Mouse (Mus musculus) cerebellum, postnatal 36 days (tissue): Measurements from ENCODE around the gene Stpg4.

Experiments used
- DNase-seq, 2 experiments: peaks; one replicate each; pipeline ENCODE4 v3.0.0; 2021 to 2022; ENCODE audit warnings: mixed read lengths in 2 of 2

The Stpg4 gene

GRCm38 (mm10) chr17:87378354-87379159 lies 49.0 kb downstream of the Stpg4 start:
- no peak for DNase-seq

- no peak for DNase-seq
Measured at GRCm38 (mm10) chr17:87377536-87377935, 50.0 kb downstream of the Stpg4 start.

- DNase-seq = no peak
Measured at GRCm38 (mm10) chr17:87376831-87377471, 50.6 kb downstream of the Stpg4 start.

GRCm38 (mm10) chr17:87375941-87376511 lies 51.5 kb downstream of the Stpg4 start:
- no peak for DNase-seq

GRCm38 (mm10) chr17:87373327-87373726 lies 54.2 kb downstream of the Stpg4 start:
- DNase-seq = no peak

- DNase-seq = no peak
Measured at GRCm38 (mm10) chr17:87372189-87372588, 55.4 kb downstream of the Stpg4 start.

- DNase-seq = no peak
Measured at GRCm38 (mm10) chr17:87369270-87369759, 58.2 kb downstream of the Stpg4 start.

GRCm38 (mm10) chr17:87368481-87368880 lies 59.1 kb downstream of the Stpg4 start:
- no peak for DNase-seq

GRCm38 (mm10) chr17:87367640-87368039 lies 59.9 kb downstream of the Stpg4 start:
- peak in 1 of 2 experiments; percentile 41 for DNase-seq

GRCm38 (mm10) chr17:87367228-87367627 lies 60.3 kb downstream of the Stpg4 start:
- no peak for DNase-seq

- DNase-seq = no peak
Measured at GRCm38 (mm10) chr17:87366520-87366919, 61.0 kb downstream of the Stpg4 start.

- no peak for DNase-seq
Measured at GRCm38 (mm10) chr17:87365268-87365667, 62.3 kb downstream of the Stpg4 start.

GRCm38 (mm10) chr17:87364108-87364507 lies 63.4 kb downstream of the Stpg4 start:
- no peak for DNase-seq

- peak in 1 of 2 experiments; percentile 24 for DNase-seq
Measured at GRCm38 (mm10) chr17:87361132-87361531, 66.4 kb downstream of the Stpg4 start.

- DNase-seq = no peak
Measured at GRCm38 (mm10) chr17:87357506-87357905, 70.0 kb downstream of the Stpg4 start.

GRCm38 (mm10) chr17:87356261-87356660 lies 71.3 kb downstream of the Stpg4 start:
- DNase-seq = no peak

- DNase-seq = no peak
Measured at GRCm38 (mm10) chr17:87355456-87355855, 72.1 kb downstream of the Stpg4 start.

- no peak for DNase-seq
Measured at GRCm38 (mm10) chr17:87353745-87354320, 73.7 kb downstream of the Stpg4 start.

GRCm38 (mm10) chr17:87352898-87353225 lies 74.7 kb downstream of the Stpg4 start:
- no peak for DNase-seq

- peak in 1 of 2 experiments; percentile 27 for DNase-seq
Measured at GRCm38 (mm10) chr17:87352106-87352897, 75.2 kb downstream of the Stpg4 start.

GRCm38 (mm10) chr17:87351241-87352105 lies 76.1 kb downstream of the Stpg4 start:
- peak; percentile 69 to 74 for DNase-seq
